Mouse (Mus musculus) hindbrain, embryonic 12.5 days (tissue): ENCODE measurements around the gene Nupl1. TPM values are rescaled to one million over a fixed set of nuclear protein-coding genes. Genes with fewer than 3 reads are reported as not detected.

ENCODE experiments used
- ATAC-seq: fragments of 200-750 bp; cut with Nextera tagmentation; 2 replicates; pipeline ENCODE4 v1.8.0; 2017; ENCODE audit warnings: moderate TSS enrichment; ENCODE audit not compliant: low FRiP score
- H3K27ac ChIP-seq: fragments of 300-500 bp; sonication (generic); 2 replicates; pipeline ENCODE4 v1.5.1; 2016; ENCODE audit warnings: mild to moderate bottlenecking
- H3K27me3 ChIP-seq: fragments of 300-500 bp; sonication (generic); 2 replicates; pipeline ENCODE4 v1.6.1; 2016; ENCODE audit warnings: mild to moderate bottlenecking
- H3K36me3 ChIP-seq: fragments of 300-500 bp; sonication (generic); 2 replicates; pipeline ENCODE4 v1.6.1; 2016; ENCODE audit warnings: mild to moderate bottlenecking
- H3K4me1 ChIP-seq: fragments of 300-500 bp; sonication (generic); 2 replicates; pipeline ENCODE4 v1.6.1; 2016
- H3K4me2 ChIP-seq: fragments of 300-500 bp; sonication (generic); replicated peaks from 2 replicates; pipeline ENCODE4 v1.6.1; 2016; ENCODE audit warnings: mild to moderate bottlenecking
- H3K4me3 ChIP-seq: fragments of 300-500 bp; sonication (generic); 2 replicates; pipeline ENCODE4 v1.5.1; 2016; ENCODE audit warnings: mild to moderate bottlenecking
- H3K9ac ChIP-seq: fragments of 300-500 bp; sonication (generic); 2 replicates; pipeline ENCODE4 v1.6.1; 2016; ENCODE audit warnings: mild to moderate bottlenecking, moderate library complexity
- H3K9me3 ChIP-seq: fragments of 300-500 bp; sonication (generic); replicated peaks from 2 replicates; pipeline ENCODE4 v1.6.1; 2016; ENCODE audit warnings: mild to moderate bottlenecking
- WGBS: fragments of 180-500 bp; shearing (Covaris S2); methylation state at CpG from one replicate; pipeline ENCODE4 v1.1.7; 2016; 5-methylcytosine and 5-hydroxymethylcytosine counted together
- polyA plus RNA-seq: library from polyadenylated mRNA; unstranded; fragments of >200 nt; fragmentation: Nextera tagmentation; extraction: Ambion mirVana; gene quantifications from 2 replicates; pipeline ENCODE4 v1.2.1, GENCODE M21; 2016

Nupl1 gene
- polyA plus RNA-seq, 1 experiment from 2014 or later: 0.06 TPM

DNA sequence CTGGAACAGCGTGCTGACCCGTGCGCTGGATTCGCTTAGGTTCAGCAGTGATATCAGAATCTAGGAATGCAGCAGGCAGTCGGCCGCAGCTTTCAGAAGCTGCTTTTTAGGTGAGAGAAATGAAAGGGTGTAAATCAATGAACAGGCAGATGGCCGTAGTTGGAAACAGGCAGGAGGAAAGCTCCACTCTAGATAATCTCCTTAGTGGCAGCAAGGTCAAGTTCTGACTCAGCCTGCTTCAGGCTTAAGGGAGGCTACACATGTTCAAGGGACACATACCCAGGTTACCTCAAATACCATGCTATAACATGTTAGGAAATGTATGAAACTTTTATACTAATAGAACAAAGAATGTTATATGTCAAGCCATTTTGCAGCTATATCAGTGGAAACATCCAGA is 11.1 kb upstream of the Nupl1 start:
- ATAC-seq: no peak
- Histone ChIP-seq H3K27me3 (no peaks in the 10 kb centered on the region), H3K9me3 (no peaks in the 10 kb centered on the region), H3K27ac (no peak overlapping the region), H3K4me3 (no peak overlapping the region), H3K4me1 (peaks cover 13% of the 10 kb centered on the region), H3K9ac (no peak overlapping the region), H3K4me2 (no peak overlapping the region), H3K36me3 (no peaks in the 10 kb centered on the region)
- WGBS: 82% methylated on average over 7 of the region's 7 CpGs

DNA sequence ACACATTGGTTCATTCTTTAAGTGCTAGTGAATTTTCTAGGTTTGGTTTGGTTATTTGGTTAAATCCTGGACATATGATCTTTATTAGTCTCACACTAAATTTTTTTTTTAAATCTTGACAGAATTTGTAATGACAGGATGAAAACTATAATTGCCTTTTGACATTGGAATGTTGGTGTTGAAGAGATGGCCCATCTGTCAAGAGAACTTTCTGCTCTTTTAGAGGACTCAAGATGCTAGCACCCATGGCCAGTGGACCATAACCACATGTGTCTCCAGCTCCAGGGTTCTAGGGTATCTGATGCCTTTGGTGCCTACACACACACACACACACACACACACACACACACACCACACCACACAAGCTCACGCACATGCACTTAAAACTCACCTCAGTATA is 6.6 kb upstream of the Nupl1 start:
- Histone ChIP-seq H3K27ac (no peak overlapping the region), H3K4me3 (no peak overlapping the region), H3K9me3 (no peaks in the 10 kb centered on the region), H3K27me3 (no peaks in the 10 kb centered on the region), H3K4me2 (no peak overlapping the region), H3K9ac (no peak overlapping the region), H3K36me3 (no peaks in the 10 kb centered on the region), H3K4me1 (no peaks in the 10 kb centered on the region)
- WGBS: 94% methylated on average over 1 of the region's 1 CpGs
- ATAC-seq: no peak

DNA sequence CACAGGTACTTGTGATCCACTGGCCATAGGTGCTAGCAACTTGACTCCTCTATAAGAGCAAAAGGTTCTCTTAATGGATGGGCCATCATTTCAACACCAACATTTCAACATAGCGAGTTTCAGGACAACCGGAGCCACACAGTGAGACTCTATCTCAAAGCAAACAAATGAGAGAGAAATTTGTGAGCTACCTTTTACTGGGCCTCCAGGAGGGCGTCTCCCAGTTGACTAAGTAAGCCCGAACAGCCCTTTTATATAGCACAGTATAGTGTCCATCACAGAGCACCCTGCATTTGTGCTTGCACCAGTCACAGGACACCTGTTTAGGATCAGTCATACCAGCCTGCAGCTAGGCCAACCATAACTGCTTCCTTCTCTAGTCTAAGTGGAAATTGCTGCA is 5.9 kb upstream of the Nupl1 start:
- H3K4me2 ChIP-seq: no peak overlapping the region
- H3K4me3 ChIP-seq: no peak overlapping the region
- H3K9me3 ChIP-seq: no peaks in the 10 kb centered on the region
- H3K27ac ChIP-seq: no peak overlapping the region
- no peak for ATAC-seq
- no peaks in the 10 kb centered on the region for H3K27me3 ChIP-seq
- H3K4me1 ChIP-seq: peaks cover 5% of the 10 kb centered on the region; the same call in 1 of the 2 replicates
- H3K36me3 ChIP-seq: no peaks in the 10 kb centered on the region
- H3K9ac ChIP-seq: no peak overlapping the region
- WGBS: 86% methylated on average over 4 of the region's 4 CpGs

DNA sequence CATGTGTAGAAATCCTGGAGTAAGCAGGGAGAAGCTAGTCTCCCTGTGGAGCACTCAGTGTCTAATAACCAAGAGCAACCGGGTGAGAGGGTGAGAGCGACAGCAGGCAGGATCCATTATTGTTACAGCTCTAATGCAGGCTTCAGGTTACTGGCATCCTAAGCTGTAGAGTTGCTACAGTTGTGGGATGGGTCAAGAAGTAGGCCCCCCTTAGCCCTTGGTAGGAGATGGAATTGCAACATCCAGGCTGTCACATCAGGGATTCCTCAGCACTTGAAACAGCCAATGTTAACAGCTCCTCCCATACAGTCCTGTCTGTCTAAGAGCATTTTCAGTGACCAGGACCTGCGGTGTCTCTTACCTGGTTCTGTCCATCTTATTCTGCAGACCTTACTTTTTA is 5.1 kb upstream of the Nupl1 start:
- H3K9me3 ChIP-seq: no peaks in the 10 kb centered on the region
- WGBS: 28% methylated on average over 3 of the region's 3 CpGs

DNA sequence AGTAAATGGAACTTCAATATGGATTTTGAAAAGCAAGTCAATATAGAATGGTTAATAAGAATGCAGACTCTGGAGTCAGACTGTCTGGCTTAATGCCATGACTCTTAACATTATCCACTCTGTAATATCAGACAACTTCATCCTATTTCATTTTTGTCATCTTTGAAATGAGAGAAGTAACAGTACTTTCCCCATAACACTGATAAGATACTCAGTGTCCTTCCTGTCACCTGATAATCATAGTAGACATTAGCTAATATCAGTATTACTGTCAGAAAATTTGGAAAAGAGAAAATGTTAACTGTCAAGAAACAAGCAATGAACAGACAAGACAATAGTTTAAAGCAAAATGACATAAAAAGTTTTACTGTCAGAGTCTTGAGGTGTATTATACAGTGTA is 3.5 kb upstream of the Nupl1 start:
- Histone ChIP-seq H3K36me3 (no peaks in the 10 kb centered on the region), H3K27ac (no peak overlapping the region), H3K4me1 (peaks cover 12% of the 10 kb centered on the region), H3K4me3 (no peak overlapping the region), H3K9ac (no peak overlapping the region), H3K27me3 (no peaks in the 10 kb centered on the region), H3K4me2 (no peak overlapping the region), H3K9me3 (no peaks in the 10 kb centered on the region)
- no peak for ATAC-seq

More for the DNA sequence above, 5.1 kb upstream of the Nupl1 start:
- H3K27ac ChIP-seq: no peak overlapping the region
- no peak overlapping the region for H3K4me3 ChIP-seq
- no peak for ATAC-seq
- no peak overlapping the region for H3K4me2 ChIP-seq
- H3K36me3 ChIP-seq: no peaks in the 10 kb centered on the region
- H3K4me1 ChIP-seq: peaks cover 5% of the 10 kb centered on the region; the same call in 1 of the 2 replicates
- H3K9ac ChIP-seq: 0 out of 2 replicates have a peak overlapping the region, but pooled peaks have one; percentile 1
- no peaks in the 10 kb centered on the region for H3K27me3 ChIP-seq

DNA sequence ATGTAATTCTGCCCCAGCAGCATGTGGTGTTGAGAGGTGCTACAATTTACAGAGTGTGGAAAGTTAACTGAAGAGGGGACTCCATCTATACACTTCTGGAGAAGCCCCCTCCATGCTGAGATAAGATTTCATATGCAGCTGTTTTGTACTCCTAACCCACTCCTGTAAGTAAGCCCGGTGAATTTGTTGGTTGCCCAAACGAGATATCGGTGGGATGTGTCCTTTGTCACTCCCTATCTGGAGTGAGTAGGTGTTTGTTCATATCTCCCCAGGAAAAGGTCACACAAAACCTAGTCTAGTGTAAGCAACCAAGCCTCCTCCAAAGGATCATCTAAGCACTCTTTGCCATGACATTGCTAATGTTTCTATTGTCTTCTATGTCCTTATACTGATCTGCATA is 2.2 kb upstream of the Nupl1 start:
- Histone ChIP-seq H3K9me3 (no peaks in the 10 kb centered on the region), H3K27me3 (no peaks in the 10 kb centered on the region), H3K4me3 (no peak overlapping the region), H3K36me3 (no peaks in the 10 kb centered on the region), H3K4me1 (peaks cover 21% of the 10 kb centered on the region), H3K4me2 (no peak overlapping the region), H3K9ac (no peak overlapping the region), H3K27ac (no peak overlapping the region)
- 90% methylated on average over 3 of the region's 3 CpGs for WGBS
- no peak for ATAC-seq

DNA sequence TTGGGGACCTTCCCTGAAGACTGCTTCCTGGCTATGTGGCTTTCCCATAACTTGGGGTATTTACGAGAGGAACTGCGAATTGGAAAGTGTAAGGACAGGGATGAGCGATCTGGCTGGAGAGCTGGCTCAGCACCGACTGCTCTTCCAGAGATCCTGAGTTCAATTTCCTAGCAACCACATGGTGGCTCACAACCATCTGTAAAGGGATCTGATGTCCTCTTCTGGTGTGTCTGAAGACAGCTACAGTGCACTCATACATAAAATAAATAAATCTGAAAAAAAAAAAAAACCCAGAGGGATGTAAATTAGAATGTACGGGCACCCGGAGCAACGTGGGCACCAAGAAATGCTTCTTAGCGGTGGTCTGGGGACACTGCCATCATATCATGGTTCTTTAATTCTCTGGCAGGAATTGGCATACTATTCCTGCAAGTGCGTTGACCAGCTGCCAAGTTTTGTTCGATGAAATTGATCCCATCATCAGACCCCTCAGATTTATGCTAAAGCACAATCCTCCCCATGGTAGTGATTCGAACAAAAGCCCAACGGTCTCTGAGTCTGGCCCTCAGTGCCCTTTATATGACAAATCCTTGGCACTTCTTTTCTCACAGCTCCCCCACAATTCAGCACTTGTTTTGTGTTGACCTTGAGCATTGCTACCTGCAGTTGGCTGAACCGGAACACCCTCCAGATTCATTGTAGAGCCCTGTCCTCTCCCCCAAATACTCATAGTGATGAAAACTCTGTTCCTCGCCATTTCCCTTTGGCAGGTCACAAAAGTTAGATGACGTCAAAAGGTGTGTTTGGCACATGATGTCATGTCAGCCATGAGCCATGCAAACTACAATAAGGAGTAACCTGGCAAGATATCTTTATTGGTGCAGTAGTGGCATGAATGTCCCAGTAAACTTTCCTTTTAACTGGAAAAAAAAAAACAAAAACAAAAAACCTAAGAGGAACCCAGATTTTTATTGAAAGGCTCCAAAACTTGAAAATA is 1.1 kb upstream of the Nupl1 start:
- H3K36me3 ChIP-seq: no peaks in the 10 kb centered on the region
- peak overlapping the region; percentile 87 for H3K27ac ChIP-seq
- no peaks in the 10 kb centered on the region for H3K27me3 ChIP-seq
- H3K9me3 ChIP-seq: no peaks in the 10 kb centered on the region
- H3K9ac ChIP-seq: peak overlapping the region; percentile 80
- peak; percentile 43 for ATAC-seq
- H3K4me3 ChIP-seq: peak overlapping the region; percentile 80
- H3K4me2 ChIP-seq: peak overlapping the region; percentile 89
- H3K4me1 ChIP-seq: peaks cover 21% of the 10 kb centered on the region
- 22% methylated on average over 15 of the region's 15 CpGs for WGBS

DNA sequence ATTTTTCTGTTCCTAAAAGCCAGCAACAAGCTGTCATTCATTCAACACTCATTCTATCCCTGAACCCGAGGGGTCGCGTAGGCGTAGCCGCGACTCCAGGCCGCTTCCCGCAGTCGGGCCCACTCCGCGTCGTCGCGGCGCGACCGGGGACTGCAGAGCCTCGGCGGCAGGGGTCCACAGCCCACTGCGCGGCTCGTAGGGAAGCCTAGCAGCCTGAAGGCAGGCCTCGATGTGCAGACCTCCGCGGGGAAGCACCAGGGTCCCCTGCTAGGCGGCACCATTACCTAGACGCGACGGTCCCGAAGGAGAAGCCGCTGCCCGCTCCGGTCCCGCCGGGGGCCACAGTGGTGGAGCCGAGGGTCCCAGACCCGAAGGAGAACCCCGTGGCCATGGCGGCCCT is 352 bp downstream of the Nupl1 start:
- H3K9me3 ChIP-seq: no peaks in the 10 kb centered on the region
- H3K27me3 ChIP-seq: no peaks in the 10 kb centered on the region
- H3K27ac ChIP-seq: peak overlapping the region; percentile 93
- no peaks in the 10 kb centered on the region for H3K36me3 ChIP-seq
- under 1% methylated on average over 39 of the region's 39 CpGs for WGBS
- H3K4me3 ChIP-seq: peak overlapping the region; percentile 80
- peak overlapping the region; percentile 89 for H3K4me2 ChIP-seq
- H3K9ac ChIP-seq: peak overlapping the region; percentile 92
- H3K4me1 ChIP-seq: peaks cover 21% of the 10 kb centered on the region
- peak; percentile 83 for ATAC-seq

DNA sequence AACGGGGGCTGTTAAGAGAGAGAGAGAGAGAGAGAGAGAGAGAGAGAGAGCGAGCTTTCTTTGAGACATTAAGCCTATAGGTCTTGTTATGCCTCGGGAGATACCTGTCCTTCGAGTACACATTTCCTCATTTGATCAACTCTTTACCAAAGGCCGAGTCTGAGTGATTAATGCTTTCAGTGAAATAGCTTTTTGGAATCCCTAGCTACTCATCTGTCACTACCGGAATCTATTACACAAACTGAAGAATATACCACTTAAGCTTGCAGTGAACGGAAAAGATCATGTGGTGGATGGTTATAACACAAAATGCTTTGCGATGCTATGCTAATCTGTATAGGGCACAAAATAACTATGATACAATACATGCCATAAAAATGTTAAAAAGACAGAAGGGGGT is 865 bp downstream of the Nupl1 start:
- H3K4me2 ChIP-seq: peak overlapping the region; percentile 89
- no peak overlapping the region; the same call in 1 of the 2 replicates for H3K27ac ChIP-seq
- H3K27me3 ChIP-seq: no peaks in the 10 kb centered on the region
- peak overlapping the region; percentile 80 for H3K4me3 ChIP-seq
- peak overlapping the region; percentile 92 for H3K9ac ChIP-seq
- 30% methylated on average over 8 of the region's 8 CpGs for WGBS
- no peaks in the 10 kb centered on the region for H3K36me3 ChIP-seq
- peaks cover 21% of the 10 kb centered on the region for H3K4me1 ChIP-seq
- H3K9me3 ChIP-seq: no peaks in the 10 kb centered on the region
- ATAC-seq: no peak

DNA sequence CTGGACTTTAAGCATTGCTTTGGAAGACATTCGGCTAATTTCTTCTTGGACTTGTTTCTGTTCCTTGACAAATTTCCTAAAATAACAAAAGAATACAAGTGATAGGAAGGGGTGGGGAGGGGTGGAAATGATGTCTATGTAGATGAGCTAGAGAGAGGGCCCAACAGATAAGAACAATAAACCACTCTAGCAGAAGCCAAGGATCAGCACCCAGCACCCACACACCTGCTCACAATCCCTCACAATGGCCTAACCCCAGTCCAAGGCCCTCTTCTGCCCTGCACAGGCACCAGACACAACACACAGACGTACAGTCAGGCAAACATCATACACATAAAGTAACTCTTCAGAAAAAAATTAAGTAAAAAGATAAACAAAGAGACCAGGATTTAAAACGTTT is 12.7 kb downstream of the Nupl1 start:
- H3K36me3 ChIP-seq: peaks cover 44% of the 10 kb centered on the region
- H3K27me3 ChIP-seq: no peaks in the 10 kb centered on the region
- no peak overlapping the region for H3K9ac ChIP-seq
- H3K4me1 ChIP-seq: no peaks in the 10 kb centered on the region
- WGBS: 83% methylated on average over 3 of the region's 3 CpGs
- H3K4me3 ChIP-seq: no peak overlapping the region
- no peak overlapping the region for H3K27ac ChIP-seq
- no peak for ATAC-seq
- no peaks in the 10 kb centered on the region for H3K9me3 ChIP-seq
- H3K4me2 ChIP-seq: no peak overlapping the region

DNA sequence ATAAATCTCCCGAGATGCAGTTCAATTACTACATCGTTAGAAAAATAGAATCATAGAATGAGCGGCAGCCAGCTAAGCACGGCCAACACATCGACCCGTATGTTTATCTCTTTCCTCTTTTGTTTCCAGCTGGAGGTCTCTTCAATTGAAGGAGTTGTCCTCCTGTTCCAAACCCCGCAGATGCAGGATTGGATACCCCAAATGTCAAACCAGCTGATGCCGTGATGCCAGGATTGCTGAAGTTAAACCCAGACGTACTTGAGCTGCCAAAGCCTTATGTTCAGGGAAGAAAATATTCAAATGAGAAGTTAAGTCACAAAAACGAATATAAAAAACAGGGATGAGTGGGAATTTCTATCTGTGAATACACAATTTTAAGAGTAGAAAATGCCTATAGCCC is 31.3 kb downstream of the Nupl1 start:
- no peak overlapping the region for H3K27ac ChIP-seq
- no peaks in the 10 kb centered on the region for H3K4me1 ChIP-seq
- no peaks in the 10 kb centered on the region for H3K27me3 ChIP-seq
- no peak overlapping the region for H3K4me2 ChIP-seq
- no peak overlapping the region for H3K4me3 ChIP-seq
- no peak for ATAC-seq
- no peaks in the 10 kb centered on the region for H3K9me3 ChIP-seq
- H3K9ac ChIP-seq: no peak overlapping the region
- H3K36me3 ChIP-seq: peaks cover 21% of the 10 kb centered on the region
- 92% methylated on average over 10 of the region's 10 CpGs for WGBS

DNA sequence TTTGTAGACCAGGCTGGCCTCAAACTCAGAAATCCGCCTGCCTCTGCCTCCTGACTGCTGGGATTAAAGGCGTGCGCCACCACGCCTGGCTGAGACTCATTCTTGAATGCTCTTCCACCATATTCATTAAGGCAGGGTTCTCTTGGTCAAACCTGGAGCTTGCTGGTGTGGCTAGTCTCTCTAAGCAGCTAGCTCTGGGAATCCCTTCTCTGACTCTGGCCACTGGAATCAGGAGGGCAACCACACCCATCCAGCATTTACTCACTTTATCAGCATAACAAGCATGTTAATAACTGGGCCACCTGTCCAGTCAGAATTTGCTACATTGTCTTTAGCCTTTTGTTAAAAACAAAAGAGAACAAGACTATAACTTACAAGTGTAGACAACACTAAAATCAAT is 33.6 kb downstream of the Nupl1 start:
- Histone ChIP-seq H3K27me3 (no peaks in the 10 kb centered on the region), H3K9ac (no peak overlapping the region), H3K4me1 (no peaks in the 10 kb centered on the region), H3K9me3 (no peaks in the 10 kb centered on the region), H3K27ac (no peak overlapping the region), H3K36me3 (peaks cover 21% of the 10 kb centered on the region), H3K4me2 (no peak overlapping the region), H3K4me3 (no peak overlapping the region)
- 98% methylated on average over 4 of the region's 4 CpGs for WGBS
- ATAC-seq: no peak

DNA sequence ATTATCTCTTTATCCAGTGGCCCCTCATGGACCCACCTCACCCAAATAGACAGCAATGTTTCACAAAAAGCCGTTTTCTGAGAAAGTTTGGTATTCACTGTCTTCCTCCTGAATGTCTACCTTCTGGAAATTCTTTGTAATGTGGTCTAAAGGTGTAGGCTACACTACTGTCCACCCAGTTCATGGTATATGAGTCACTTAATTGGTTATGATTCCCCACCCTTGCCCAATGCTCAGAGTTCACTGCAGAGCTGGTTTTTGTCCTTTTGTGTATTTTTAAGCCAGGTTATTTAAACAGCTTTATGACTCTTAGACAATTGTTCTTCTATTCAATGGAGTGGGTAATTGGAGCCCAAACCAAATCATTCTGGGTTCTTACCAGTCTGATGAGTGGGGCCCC is 35.1 kb downstream of the Nupl1 start:
- H3K36me3 ChIP-seq: peaks cover 19% of the 10 kb centered on the region

More for the DNA sequence above, 35.1 kb downstream of the Nupl1 start:
- Histone ChIP-seq H3K4me3 (no peak overlapping the region), H3K4me2 (no peak overlapping the region), H3K9me3 (no peaks in the 10 kb centered on the region), H3K9ac (no peak overlapping the region), H3K27me3 (no peaks in the 10 kb centered on the region), H3K27ac (no peak overlapping the region), H3K4me1 (no peaks in the 10 kb centered on the region)
- 90% methylated on average over 1 of the region's 1 CpGs for WGBS
- ATAC-seq: no peak
